Mouse (Mus musculus): ENCODE results near the gene Alpk3.

Alpk3 gene

DNA sequence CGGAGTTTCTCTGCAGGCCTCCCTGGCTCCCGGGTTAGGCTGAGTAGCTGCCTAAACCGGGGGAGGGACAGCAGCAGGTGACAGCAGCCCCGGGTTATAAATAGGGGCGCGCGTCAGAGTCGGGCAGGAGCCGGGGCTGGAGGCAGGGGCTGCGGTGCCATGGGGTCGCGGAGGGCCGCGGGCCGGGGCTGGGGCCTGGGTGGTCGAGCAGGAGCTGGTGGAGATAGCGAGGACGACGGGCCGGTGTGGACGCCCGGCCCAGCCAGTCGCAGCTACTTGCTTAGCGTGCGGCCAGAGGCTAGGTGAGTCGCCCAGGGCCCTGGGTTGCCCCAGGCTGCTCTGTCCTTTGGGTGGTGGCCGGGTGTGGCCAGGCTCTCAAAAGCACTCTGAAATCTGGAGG is at the start of gene Alpk3:
Gene Alpk3, plus strand, starts transcription at position 130 of the 400 bp plus-strand sequence.
- in situ Hi-C loops (cut with MboI, MseI), result no loop called here

GRCm38 (mm10) chr7:81008285-81008684 is 49.1 kb upstream of the Alpk3 start:
- in situ Hi-C loops (cut with MboI, MseI), result no loop called here

DNA sequence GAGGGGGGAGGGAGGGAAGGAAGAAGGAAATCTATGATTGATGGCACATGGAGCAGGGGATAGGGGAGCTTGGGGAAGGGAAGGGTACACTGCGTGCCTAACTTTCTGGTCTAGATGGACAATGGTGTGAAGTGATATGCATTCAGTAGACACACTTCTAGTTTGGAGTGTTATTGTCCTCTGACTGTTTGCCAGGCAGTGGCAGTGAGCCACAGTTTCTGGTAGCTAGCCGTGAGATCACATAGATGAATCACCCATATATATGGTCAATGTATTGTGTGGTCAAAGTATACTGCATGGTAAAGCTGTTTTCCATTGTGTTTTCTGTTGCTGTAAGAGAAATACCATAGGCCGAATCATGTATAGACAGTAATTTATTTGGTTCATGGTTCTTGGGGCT is 45.8 kb upstream of the Alpk3 start:
- in situ Hi-C loops (cut with MboI, MseI), result no loop called here

DNA sequence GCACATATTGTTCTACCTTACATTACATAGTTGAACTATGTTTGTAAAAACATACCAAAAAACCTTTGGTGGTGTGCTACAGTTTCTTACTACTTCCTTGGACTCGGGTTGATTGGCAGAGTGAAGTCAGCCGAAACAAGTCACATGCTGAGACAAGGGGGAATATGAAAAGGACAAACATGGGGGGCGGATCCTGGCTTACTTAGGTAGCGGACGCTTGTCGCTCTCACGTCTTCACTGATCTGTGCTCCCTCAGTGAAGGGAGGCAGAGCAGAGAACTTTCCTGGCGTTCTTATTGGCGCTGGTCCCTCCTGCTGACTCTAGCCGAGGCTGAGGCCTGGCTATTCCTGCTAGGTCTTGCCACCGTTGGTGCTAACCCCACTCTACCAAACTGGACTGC is 37.1 kb upstream of the Alpk3 start:
- in situ Hi-C loops (cut with MboI, MseI), result loop anchor here (5.0 kb wide), 1 partner anchor 68 kb away; no protein-coding TSS in a partner anchor

DNA sequence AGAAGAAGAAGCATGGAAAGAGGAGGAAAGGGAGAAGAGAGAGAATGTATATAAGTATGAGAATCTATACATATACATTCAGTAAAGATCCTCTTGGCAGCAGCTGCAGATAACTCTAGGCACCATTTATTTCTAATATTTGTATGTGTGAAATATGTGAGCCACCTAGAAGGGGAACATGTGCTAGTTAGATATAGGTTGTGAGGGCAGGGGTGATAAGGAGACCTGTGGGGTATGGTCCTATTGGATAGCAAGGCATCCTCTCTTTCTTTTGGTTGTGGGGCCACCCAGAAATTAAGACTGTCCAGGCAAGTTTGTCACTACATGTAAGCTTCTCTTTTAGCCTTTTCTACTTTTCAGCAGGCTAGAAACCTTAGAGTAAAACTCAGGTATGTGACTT is 34.7 kb upstream of the Alpk3 start:
- in situ Hi-C loops (cut with MboI, MseI), result loop anchor here (5.0 kb wide), 1 partner anchor 70 kb away; no protein-coding TSS in a partner anchor

- in situ Hi-C loops (cut with MboI, MseI), result loop anchor here (5.0 kb wide), 1 partner anchor 72 kb away; no protein-coding TSS in a partner anchor
Observed at GRCm38 (mm10) chr7:81024118-81024517, 33.3 kb upstream of the Alpk3 start.

DNA sequence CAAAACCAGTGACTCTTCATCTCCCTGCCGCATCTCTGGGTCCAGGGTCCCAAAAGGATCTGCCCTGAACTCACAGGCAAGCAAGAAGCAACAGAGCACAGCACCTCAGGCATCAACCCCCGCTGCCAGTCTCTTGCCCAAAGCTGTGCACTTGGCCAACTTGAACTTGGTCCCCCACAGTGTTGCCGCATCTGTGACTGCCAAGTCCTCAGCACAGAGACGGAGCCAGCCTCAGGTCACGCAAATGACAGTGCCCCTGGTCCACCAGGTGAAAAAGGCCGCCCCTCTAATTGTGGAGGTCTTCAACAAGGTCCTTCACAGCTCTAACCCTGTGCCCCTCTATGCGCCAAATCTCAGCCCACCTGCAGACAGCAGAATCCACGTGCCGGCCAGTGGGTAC is 32.7 kb upstream of the Alpk3 start:
- in situ Hi-C loops (cut with MboI, MseI), result loop anchor here (5.0 kb wide), 1 partner anchor 72 kb away; no protein-coding TSS in a partner anchor

- in situ Hi-C loops (cut with MboI, MseI), result no loop called here
Observed at GRCm38 (mm10) chr7:81025751-81026150, 31.6 kb upstream of the Alpk3 start.

DNA sequence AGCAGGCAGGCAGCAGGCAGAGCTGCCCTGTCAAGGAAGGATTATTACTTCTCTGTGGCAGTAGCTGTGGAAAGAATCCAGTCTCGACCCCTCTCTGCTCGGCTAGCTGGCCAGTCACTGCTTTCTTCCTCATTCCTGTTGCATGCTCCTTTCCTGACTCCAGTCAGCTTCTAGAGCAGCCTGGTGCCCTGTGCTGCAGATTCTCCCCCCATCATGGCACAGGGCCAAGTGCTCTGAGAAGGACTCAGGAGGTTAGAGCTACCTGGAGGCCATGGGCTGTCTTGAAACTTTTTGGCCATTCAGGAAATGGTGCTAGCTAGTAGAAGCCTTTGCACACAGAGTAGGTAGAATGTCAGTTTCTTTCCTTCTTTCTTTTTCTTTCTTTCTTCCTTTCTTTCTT is 17.7 kb upstream of the Alpk3 start:
- in situ Hi-C loops (cut with MboI, MseI), result no loop called here

- in situ Hi-C loops (cut with MboI, MseI), result no loop called here
Observed at GRCm38 (mm10) chr7:81043023-81043620, 14.3 kb upstream of the Alpk3 start.

GRCm38 (mm10) chr7:81047847-81048246 is 9.6 kb upstream of the Alpk3 start:
- in situ Hi-C loops (cut with MboI, MseI), result no loop called here

GRCm38 (mm10) chr7:81048513-81048912 is 8.9 kb upstream of the Alpk3 start:
- in situ Hi-C loops (cut with MboI, MseI), result no loop called here

GRCm38 (mm10) chr7:81049966-81050365 is 7.4 kb upstream of the Alpk3 start:
- in situ Hi-C loops (cut with MboI, MseI), result no loop called here

GRCm38 (mm10) chr7:81055709-81056370 is 1.6 kb upstream of the Alpk3 start:
- in situ Hi-C loops (cut with MboI, MseI), result no loop called here

- in situ Hi-C loops (cut with MboI, MseI), result no loop called here
Observed at GRCm38 (mm10) chr7:81057901-81058711, 706 bp downstream of the Alpk3 start.

DNA sequence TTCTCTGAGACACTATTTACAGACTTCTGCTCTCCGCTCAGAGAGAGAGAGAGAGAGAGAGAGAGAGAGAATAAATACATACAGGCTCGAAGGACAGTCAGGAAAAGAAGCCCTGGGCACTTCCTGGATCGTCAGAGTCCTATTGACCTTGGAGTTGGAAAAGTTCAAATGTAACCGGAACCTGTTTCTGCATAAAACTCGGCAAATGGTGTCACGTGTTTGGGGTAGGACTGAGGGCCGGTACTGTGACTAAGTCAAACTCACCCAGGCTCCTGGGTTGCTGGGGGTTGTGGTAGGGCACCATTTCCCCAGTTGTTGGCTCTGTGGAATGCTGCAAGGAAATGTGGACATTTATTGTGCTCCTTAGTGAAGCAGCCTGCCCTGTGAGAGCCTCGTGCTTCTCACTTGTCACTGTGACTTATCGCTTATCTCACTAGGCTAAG is 1.3 kb downstream of the Alpk3 start:
- in situ Hi-C loops (cut with MboI, MseI), result no loop called here

DNA sequence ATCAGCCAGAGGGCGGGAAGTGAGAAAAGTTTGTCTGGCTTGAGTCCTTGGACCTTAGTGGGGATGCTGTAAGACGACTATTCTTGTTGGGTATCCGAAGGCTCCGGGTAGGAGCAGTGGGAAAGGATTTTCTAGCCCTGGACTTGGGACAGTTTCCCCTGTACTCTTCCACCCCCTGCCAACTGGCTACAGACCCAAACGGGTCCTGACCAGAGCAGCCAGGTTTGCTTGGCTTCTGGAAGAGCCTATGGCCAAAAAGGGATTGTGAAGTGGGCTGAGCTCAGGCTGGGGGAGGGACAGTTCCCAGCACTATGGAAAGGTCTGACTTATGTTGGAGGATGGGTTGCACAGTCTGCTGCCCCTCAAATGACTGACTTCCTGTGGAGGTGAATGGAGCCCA is 2.0 kb downstream of the Alpk3 start:
- in situ Hi-C loops (cut with MboI, MseI), result no loop called here

DNA sequence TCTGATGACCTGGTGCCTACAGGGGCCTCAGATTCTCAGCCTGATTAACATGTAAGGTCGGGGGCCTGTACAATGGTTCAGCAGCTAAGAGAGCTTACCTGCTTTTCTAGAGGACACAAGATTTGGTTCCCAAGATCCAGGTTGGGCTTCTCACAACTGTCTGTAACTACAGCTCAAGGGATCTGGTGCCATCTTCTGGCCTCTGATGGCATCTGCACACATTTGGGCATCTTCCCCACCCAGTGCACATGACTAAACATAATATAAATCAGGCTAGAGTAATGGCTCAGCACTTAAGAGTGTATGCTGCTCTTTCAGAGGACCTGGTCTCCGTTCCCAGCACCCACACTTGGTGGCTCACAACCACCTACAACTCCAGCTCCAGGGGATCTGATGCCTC is 3.5 kb downstream of the Alpk3 start:
- in situ Hi-C loops (cut with MboI, MseI), result no loop called here

GRCm38 (mm10) chr7:81061936-81062335 is 4.5 kb downstream of the Alpk3 start:
- in situ Hi-C loops (cut with MboI, MseI), result no loop called here

DNA sequence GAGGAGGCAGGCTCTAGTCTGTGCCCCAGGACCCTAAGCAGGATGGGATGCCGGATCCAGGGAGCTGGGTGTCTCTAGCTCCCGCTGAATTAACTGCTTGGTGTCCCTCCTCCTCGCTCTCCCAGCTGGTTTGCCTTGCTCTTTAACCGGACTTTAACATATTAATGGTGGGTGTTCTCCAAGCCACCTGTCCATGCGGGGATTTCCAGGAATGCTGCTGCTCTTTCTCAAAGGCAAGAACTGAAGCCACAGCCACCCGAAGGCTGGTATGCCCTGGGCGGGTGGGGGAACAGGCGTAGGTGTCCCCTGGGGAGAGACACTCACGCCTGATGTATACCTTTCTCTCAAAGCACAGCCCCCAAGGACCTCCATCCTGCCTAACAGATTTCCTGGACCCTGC is 5.9 kb downstream of the Alpk3 start:
- in situ Hi-C loops (cut with MboI, MseI), result no loop called here

DNA sequence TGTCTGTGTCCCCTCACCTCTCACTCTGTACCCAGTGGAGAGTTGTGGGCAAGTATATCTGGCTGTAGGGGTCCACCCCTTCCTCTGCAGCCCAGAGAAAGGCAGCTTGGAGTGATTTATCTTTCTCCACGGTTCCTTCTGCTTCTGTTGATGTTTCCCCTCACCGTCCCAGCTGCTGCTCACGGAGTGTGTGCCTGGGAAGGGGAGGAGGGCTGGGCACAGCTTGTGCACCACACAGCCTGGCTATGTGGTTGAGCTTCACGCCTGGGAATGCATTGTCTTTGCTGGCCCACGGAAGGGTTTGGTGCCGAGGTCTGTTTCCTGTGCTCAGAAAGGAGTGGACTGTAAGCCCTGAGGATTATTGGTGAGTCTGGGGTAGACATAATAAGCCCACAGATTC is 9.3 kb downstream of the Alpk3 start:
- in situ Hi-C loops (cut with MboI, MseI), result loop anchor here (5.0 kb wide), 1 partner anchor 179 kb away; no protein-coding TSS in a partner anchor

GRCm38 (mm10) chr7:81072463-81072862 is 15.1 kb downstream of the Alpk3 start:
- in situ Hi-C loops (cut with MboI, MseI), result no loop called here
